Mouse (Mus musculus) megakaryocyte, embryonic 14.5 days (primary cell): Measurements from ENCODE around the gene Timm10b.

Experiments
- FLI1 ChIP-seq: IDR thresholded peaks from 2 replicates; pipeline ENCODE4 v1.6.1; 2012; ENCODE audit warnings: low read length, inconsistent platforms, mixed read lengths
- GATA1 ChIP-seq: IDR thresholded peaks from 3 replicates; pipeline ENCODE4 v1.6.1; 2012; ENCODE audit warnings: mixed read lengths, low read length, inconsistent platforms, borderline replicate concordance

- TF ChIP-seq GATA1, result no peak
- no peak; the same call in 1 of the 2 replicates for TF ChIP-seq FLI1
Observed at GRCm38 (mm10) chr7:105639756-105640155, at the start of gene Timm10b.
